Mouse (Mus musculus) CD8-positive naive resting alpha-beta T cell, adult 2 months (primary cell): ENCODE measurements at regions not wholly inside any gene's neighbourhood (a gene's known extent, or its start where the extent isn't known, plus 50 kb on each side); places are given as distances from the start of the nearest gene placed in this dataset.

Experiments used
- DNase-seq, 2 experiments: peaks; one replicate each; pipeline ENCODE4 v3.0.0; 2022; ENCODE audit warnings: low read depth in 2 of 2, low spot score in 2 of 2

DNA sequence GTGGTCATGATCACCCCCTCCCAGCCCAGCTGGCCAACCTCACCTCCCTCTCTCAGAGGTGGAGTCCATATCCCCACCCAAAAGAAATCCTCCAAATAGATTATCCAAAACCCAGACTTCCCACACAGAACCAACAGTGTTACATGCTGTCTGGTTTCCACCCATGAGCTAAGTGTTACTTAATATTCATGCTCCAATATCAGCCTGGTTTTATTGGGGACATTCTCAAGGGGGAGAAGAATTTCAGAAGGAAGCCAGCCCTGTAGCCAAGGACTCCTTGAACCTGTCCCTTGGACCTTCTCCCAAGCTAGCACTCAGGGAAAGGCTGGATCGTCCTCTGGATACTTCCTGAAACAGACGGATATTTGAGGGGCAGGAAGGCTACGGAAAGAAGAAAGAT is 268.6 kb downstream of the Tle3 start:
- DNase-seq, result no peak

DNA sequence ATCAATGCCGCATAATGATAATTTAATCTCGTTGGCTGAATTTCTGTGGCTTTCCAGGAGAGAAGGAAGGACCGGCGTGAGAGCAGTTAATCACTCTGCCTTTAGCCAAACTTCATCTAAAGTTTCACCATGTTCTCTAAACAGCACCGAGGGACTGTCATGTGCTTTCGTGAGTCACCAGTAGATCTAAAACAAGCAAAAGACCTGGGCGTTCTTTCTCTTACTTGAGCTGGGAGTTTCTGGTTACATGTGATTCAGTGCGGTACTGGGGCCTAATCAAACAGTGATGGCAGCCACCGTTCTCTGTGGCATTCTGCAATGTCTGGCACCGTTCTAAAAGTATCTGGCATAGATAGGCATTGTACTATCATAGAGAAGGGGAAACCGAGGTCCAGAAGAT is 266.7 kb downstream of the Tle3 start:
- DNase-seq, result no peak

DNA sequence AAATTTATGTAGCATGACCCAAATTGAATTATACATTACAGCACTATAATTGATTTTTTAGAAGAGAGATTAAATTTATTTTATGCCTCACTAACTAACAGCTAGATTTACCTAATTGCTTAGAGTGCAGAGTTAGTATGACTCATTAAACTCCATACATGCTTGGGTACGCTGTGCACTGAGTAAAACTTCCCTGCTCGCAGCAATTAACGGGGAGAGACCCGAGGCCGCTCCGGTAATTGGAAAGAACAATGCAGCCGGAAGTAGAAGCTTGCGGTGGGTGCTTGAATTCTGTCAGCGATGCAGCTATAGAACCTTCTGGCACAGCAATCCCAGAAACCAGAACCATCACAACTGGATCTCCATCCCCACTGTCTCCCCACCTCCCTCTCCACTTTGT is 261.8 kb downstream of the Tle3 start:
- no peak for DNase-seq

DNA sequence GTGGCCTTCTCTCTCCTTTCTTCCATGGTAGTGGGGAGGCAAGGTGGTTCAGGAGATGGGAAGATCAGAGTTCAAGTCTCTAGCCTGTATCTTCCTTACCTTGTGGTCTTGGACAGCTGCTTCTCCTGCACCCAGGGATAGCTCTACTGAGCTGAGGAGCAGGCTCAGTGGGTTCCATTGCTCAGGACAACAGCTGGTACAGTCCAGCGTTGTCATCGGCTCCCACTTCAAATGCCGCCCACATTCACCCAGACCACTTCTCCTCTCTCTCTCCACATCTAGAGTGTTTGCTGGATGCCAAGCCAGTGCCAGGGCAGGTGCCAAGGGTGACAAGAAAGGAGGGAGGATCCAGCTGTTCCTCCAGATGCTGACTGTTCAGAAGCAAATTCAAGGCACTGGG is 260.4 kb downstream of the Tle3 start:
- DNase-seq, result no peak

DNA sequence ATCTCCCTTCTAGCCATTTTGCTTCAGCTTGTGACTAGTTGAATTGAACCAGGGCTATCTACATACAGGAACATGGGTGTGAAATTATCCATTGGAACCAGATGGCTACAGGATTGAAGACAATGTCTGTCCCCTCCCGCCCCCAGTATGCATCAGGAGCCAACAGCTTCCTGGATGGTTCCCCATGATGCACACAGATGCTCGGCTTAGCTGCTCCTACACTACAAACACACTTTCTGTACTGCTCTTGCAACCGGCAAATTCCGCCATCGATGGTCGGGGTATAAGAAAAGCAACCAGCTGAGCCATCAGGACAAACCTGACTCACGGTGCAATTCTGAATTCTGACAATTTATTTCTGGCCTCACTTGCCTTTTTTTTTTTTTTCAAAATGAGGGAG is 258.9 kb downstream of the Tle3 start:
- no peak for DNase-seq

DNA sequence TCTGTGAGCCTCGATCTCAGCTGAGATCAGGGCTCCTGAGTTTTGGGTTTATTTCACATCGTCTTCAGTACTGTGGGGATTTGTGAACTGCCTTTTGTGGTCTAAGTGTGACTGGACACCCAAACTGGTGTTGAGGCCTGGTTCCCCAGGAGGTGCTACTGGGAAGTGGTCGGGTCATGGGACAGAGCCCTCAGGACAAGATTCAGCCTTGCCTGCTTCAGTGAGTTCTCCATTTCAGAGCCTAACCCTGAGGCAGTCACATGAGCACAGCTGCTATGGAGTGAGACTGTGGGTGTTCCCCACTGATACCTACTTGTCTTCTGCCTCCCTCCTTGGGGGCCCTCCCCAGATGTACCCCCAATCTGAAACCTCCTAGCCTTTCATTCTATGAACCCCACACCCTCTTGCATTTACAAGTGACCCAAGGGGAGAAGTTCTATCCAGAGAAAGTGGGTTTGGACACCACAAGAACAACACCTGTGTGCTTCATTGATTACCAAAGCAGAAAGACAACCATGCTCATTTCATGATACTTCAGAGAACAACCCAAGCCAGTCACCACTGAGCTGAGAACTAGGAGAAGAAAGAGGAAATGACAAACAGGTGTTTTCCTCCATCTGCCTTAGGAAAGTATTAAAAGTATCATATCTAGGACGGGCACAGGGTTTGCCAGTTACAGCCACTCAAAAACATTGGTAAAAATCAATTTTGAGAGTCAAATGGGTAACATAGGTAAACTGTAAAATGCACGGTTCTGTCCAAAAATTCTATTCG is 255.8 kb downstream of the Tle3 start:
- no peak for DNase-seq

DNA sequence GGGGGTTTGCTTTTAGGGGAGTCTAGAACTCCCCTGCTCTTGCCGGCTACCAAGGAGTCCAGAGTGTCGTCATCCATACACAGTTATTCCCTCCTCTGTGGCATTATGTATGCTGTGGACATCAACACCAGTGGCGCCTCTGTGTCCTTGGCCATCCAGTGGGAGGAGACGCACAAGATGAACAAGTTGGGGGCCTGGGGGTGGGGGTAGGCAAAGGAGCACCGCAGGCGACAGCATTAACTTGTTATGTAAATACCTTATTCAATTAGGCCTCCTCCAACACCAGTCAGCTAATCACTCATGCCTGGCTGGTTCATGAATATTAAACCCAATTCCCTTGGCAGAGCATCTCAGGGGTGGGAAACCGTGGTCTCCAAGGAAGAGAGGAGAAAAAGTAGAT is 250.8 kb downstream of the Tle3 start:
- no peak for DNase-seq

DNA sequence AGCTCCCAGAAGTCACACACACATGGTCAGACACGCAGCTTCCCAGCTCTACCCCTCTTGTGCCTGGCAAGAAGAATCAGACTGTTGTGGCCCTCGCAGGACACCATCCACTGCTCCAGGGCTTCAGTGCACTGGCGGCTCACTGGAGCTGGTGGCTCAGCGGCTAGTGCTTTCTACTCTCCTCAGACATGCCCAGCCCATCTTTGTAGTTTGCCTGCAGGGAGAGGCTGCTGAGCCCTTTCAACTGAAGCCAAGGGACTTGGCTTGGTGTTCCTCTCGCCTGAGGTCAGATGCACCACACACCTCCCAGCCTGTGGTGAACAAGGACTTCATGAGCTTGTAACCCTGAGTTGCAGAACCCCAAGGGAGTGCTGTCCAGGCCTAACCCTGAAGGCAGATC is 249.8 kb downstream of the Tle3 start:
- no peak for DNase-seq

DNA sequence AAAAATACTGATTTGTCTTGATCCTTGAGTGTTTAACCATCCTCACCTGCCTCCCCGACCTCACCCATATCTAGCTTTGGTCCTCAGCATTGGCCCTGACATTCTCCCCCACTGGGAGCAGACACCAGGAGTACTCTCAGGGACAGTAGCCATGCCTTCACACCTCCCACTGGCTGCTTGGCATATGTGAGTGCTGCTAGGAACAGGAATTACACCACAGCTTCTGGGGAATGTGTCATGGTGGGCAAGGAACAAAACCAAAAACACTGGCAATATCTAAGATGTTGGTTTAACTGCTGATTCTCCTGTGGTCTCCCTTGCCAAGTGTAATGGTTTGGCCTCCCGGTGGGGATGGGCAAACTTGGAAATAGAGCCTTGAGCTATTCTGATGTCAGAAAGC is 248.6 kb downstream of the Tle3 start:
- no peak for DNase-seq

DNA sequence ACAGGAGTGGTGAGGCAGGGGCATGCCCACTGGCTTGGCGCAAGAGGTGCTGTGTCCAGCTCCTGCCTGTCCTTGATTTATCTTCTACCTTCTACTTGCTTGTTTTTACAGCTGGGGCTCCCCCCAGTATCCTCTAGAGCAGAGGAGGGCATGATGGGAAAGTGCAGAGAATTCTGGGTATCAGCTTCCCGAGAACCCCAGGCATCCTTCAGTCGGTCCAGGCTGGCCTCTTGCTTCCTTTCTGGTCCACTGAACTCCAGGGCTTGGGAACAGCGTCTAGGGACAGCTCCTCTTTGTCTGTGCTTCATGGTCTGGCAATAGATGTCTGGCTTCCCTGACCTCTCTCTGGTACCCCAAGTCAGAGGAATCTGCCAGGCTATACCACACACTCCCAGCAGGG is 247.9 kb downstream of the Tle3 start:
- DNase-seq, result no peak

DNA sequence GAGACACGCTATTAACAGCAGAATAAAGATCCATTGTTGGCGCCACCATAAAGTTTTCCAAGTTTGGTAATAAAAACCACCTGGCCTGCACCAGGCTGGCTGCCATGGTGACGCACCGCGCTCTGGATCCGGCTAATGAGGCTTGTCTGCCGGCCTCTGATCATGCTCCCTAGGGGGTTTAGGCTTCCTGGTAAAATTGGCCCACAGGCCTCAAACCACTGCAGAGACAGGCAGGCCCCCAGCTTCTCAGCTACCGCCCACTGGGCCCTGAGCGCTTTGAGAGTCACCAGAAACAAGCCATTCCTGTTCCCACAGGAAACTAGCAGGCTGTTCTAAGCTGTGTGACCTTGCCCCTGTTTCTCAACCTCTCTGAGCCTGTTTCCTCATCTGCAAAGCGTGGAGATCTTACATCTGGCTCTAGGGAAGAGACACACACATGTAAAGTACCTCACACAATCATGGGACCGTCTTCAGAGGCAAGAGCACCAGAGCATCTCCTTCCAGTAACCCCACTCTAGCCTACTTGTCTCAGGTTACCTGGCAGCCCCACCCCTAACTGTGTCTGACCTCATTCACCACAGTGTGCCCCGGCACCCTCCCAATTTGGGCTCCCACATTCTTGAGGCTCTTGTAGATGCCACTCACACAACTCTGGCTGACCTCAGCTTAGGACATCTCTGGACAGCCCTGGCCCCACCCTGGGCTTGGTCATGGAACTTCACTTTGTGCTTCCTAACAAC is 246.5 kb downstream of the Tle3 start:
- DNase-seq, result no peak

DNA sequence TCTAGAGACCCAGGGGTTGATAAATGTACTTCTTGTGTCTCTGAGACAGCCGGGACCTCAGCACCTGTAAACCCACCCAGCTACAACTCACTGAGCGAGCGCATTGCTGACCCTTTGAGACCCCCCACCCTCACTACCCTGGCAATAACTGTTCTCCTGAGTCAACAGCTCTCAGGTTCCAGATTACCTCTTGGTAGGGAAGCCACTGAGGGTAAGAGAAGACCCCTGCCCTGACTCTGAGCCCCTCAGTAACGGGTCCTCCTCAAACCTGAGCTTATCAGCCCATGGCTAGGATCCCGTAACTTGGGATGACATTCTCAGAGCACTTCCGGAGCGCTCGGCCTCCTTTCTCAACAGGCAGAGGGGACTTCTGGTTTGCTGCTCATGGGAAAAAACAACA is 245.8 kb downstream of the Tle3 start:
- no peak for DNase-seq

DNA sequence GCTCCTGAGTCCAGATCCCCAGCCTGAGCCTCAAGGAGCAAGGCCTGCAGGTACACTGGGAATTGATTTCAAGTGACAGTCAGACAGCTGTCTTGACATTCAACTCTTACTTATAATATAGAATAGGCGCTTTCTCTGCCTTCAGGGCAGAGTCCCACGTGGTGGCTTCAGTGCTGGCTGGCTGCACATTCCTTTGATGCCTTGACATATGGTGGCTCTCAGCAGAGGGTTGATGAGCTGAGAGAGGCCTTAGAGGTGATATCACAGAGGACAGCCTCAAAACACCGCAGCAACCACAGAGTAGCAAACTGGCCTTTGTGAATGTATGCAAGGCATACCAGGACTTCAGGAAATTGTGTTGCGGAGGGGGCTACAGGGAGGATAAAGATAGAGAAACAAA is 243.4 kb downstream of the Tle3 start:
- DNase-seq, result no peak

DNA sequence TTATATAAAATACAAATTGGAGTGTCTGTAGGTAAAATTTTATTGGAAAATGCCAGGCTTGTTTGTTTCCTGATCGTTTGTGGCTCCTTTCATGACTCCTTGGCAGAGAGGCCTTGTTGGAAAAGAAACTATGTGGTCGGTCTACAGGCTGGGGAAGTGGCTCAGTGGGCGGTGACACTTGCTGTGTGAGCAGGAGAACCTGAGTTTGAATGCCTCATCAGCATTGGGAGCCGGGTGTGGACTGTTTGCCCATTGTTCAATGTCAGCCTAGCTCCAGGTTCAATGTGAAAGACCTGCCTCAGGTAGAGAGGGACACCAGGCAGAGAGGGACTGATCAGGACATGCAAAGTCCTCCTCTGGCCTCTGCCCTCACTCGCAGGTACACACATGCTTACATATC is 235.4 kb downstream of the Tle3 start:
- no peak for DNase-seq

DNA sequence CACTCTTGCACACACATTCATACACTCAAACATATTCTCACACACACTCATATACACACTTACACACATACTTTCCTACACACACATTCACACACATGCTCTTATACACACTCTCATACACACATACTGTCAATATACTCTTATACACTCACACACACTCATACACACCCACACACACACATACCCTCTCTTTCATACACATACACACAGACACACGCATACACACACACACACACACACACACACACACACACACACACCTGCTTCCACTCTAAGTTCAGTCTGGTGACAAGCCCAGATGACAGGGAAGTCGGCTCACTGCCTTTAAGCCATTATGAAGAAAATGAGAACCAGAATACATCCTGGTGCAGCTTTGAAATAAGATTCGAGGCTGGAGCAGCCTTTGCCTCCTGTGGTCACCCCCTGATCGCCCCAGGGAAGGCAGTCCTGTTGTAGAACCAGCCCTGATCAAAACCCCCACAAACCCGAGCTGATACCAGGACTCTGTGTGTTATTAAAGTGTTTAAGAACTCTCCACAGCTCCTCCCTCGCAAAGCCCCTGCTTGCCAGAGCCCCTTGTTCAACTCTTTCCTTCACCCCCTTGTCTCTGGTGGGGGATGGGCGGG is 230.3 kb downstream of the Tle3 start:
- DNase-seq, result no peak

DNA sequence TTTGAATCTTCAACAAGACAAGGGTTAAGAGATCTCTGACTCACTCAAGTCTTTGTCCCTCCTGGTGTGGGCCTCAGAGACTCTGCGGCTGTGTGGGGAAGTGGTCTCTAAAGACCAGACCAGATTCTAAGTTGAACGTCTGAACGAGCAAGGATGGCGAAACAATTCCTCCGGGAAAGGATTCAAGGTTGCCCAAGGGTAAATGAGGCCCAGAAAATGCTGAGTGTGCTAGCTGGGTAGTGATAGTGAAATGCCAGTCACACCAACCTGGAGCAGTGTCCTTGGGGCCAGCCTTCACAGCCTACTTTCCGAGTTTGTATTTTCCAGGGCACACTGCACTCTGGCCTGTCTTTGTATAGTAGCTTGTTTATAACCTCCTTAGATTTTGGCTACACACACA is 229.7 kb downstream of the Tle3 start:
- no peak for DNase-seq

DNA sequence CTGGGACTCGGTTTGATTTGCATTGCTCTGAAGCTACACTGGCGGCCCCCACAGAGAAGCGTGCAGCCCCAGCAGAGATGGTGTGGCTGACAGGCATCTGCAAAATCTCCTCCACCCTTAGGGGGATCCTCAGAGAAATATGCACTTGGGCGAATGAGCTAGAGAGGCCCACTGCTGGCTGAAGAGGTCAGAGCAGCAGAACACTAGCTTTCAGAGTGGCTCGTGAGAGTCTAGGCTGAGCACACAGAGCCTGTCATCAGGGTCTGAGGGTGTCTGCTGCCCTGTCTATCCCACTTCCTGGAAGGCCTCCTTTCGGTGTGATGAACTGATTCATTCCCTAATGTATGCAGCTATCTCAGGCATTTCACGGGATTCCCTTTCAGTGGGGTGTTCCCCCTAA is 225.1 kb downstream of the Tle3 start:
- no peak for DNase-seq

DNA sequence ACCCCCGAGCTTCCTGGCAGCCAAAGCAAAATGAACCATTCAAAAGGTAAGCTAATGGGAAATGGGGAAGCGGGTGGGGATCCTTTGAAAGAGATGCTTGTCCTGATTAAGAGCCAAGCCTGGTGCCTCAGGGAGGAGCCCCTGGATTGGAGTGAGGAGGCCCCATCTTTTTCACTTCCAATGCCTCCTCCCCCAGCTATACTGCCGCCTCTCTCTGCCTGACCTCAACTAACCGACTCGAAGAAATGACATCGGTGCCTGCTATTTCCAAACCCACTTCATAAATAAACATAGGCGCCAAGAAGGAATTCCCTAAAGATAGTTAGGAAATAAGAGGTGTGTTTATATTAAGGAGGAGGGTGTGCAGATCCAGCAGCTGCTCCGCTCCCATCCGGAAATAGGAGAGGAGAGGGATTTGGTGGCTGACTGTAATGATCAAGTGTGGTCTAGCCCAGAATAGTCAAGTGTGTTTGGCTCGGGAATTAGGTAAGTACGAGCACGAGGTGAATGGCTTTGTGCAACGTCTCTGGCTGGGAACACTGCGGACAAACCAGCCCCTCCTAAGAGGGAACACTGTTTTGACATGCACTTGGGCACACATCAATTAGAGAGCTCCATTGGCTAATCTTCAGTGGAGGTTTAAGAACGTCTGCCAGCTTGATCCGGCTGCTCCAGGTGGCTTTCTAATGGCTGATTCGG is 224.4 kb downstream of the Tle3 start:
- no peak for DNase-seq

DNA sequence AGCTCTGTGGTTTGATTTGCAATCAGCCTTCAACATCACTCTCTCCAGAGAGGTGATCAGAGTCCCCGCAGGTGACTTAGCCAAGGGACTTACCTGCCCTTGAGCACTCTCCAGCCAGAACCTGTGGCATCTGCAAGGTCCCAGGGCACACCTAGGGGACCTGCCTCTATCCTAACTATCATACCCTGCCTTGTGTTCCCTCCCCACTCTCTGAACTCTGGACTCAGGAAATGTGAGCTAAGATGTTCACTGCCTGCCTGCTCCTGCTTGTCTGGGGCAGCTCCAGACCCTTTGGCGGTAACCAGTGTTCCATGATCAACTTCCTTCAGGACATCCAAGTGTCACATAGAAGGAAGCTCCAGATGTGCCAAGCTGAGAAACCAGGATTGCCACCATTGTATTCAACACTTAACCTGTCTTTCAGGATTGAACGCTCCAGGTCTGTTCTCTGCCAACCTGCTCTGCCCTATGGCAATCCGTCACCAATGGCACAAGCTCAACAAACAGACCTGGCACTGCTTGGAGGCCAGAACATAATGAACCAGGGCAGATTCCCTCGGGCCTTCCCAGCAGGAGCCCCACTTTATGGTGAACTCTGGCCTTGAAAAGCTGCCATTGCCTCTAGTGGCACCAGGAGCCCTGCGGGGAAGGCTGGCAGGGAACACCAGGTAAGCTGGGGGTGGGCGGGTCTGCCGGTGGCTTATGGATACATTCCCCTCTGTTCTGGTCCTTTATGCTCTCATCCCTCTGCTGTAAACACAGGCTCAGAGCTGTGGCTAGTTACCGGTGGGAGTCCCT is 223.2 kb downstream of the Tle3 start:
- DNase-seq, result no peak

DNA sequence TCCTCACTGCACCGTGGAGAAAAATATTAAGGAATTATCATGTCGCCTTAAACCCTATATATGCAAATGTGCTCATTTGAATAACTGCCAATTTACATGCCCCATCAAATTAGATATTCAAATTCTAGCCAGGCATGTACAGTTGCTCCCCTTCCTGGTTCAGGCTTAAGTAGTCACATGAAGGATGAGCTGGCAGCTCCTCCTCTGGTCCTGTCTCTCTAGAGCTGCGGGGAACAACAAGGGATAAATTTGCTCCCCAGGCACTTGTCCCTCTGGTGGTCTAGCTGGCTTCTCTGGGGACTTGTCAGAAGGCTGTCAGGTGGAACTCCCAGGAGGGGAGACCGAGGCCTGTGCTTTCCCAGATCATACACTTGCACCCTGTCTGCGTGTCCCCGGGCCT is 221.8 kb downstream of the Tle3 start:
- no peak for DNase-seq

DNA sequence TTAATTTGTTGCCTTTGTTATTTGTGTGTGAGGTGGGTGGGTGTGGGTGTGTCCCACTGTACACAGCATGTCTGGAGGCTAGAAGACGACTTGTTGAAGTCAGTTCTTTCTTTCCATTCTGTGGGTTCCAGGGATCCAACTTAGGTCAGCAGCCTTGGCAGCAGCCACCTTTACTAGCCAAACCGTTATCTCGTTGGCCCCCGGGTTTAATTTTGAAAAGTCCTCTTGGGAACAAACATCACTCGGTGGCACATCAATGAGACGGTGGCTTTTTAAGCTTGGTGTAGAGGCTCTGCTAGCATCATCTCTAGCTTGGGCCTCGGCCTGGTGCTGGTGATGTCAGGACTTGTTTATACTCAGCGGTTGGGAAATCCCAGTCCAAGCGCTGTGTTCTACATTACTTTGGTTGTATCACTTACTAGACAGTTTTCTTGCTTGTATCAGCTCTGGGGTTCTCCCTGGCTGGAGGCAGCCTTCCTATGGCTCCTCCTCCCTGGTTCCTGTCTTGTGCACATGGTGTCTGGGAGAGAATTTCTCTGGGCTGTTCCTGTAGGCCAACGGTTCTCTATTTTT is 217.6 kb downstream of the Tle3 start:
- DNase-seq, result no peak
